Mouse (Mus musculus) megakaryocyte, embryonic 14.5 days (primary cell): ENCODE data around the gene C9orf72.
"Not testable (repeated sequence)": the region's sequence is repeated elsewhere in the genome, so short reads cannot be mapped to it uniquely, and the experiment has no call there.

ENCODE experiments used
- FLI1 ChIP-seq: IDR thresholded peaks from 2 replicates; pipeline ENCODE4 v1.6.1; 2012; ENCODE audit warnings: low read length, inconsistent platforms, mixed read lengths
- GATA1 ChIP-seq: IDR thresholded peaks from 3 replicates; pipeline ENCODE4 v1.6.1; 2012; ENCODE audit warnings: mixed read lengths, low read length, inconsistent platforms, borderline replicate concordance

GRCm38 (mm10) chr4:35238240-35238639 lies 12.3 kb upstream of the C9orf72 start:
- not testable (repeated sequence) for TF ChIP-seq GATA1, FLI1
